Mouse (Mus musculus) neutrophil, adult 65 days (primary cell): ENCODE results near the gene Kdm4b. TPM values are rescaled to one million over a fixed set of nuclear protein-coding genes. Genes with fewer than 3 reads are reported as not detected.

Experiments used
- total RNA-seq: library from RNA; stranded (reverse); gene quantifications from 2 replicates; pipeline ENCODE4 v1.2.4, GENCODE M21; 2023

Gene Kdm4b
- 15.9 and 22.0 TPM in 2 replicates for total RNA-seq

DNA sequence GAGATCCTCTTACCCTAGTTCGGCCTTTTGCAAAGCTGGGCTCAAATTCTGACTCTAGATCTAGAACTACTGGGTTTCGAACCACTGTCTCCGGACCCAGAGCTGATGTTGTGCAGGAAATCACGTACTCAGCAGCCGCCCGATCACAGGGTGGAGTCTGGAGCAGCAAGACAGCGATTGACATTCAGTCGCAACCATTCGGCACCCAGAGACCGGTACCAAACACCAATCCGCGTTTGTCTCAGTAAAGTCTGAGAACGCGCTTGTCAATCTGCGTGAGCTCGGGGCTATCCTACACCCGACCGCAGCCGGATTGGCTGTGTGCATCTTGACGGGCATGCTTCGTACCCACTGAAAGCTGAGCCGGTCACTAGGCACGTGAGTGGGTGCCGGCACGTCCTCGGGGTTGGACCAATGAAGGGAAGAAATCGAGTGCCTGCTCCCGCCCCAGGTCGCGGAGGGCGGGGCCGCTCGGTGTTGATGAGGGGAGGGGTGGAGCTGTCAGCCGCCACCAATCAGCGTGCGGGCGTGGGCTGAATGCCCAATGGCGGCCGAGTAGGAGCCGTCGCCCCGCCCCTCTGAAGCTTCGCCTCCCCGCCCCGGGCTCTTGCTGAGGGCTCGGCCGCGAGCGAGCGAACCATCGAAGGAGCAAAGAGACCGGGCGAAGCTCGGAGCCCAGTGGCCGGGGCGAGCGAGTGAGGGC is at the start of gene Kdm4b:
Kdm4b (plus strand) TSS at position 613 of the 703 bp plus-strand sequence.

DNA sequence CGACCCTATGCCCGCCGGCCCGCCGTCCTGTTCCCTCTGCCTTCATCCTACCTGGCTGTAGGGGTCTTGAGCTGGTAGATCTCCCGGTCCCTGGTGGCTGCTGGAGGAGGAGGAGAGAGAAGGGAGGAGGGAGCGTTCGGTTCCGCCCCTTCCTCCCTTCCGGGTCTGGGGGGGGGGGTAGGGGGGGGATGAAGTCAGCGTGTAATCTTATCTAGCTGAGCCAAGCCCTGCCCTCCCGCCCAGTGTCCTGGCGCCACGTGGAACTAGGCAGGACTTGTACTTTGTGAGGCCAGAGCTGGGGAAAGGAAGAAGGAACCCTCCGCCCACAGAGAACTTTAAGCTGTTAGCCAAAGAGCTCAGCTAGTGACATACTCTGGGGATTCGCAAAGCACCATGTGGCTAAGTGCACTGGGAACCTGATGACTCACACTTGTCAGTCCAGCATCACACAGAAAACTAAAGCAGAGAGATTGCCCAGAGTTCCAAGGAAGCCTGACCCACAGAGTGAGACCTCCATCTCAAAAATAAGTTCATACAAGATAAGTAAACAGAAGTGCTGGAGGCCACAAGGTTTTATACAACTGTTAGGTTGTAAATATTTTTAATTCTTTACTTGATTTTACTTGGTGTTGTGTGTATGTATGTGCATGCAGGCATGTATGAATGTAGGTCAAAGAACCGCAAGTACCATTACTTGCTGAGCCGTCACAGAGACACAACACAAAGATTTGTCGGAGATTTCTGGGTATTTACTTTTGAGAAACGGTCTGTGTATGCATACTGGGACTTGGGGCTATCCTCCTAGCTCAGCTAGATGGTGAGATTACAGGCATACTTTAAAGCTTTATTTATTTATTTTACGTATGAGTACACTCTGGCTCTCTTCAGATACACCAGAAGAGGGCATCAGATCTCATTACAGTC is 49.0 kb upstream of the Kdm4b start, which contains the start of gene Ticam1:
Ticam1 (minus strand) TSS at position 144 of the 924 bp plus-strand sequence.

DNA sequence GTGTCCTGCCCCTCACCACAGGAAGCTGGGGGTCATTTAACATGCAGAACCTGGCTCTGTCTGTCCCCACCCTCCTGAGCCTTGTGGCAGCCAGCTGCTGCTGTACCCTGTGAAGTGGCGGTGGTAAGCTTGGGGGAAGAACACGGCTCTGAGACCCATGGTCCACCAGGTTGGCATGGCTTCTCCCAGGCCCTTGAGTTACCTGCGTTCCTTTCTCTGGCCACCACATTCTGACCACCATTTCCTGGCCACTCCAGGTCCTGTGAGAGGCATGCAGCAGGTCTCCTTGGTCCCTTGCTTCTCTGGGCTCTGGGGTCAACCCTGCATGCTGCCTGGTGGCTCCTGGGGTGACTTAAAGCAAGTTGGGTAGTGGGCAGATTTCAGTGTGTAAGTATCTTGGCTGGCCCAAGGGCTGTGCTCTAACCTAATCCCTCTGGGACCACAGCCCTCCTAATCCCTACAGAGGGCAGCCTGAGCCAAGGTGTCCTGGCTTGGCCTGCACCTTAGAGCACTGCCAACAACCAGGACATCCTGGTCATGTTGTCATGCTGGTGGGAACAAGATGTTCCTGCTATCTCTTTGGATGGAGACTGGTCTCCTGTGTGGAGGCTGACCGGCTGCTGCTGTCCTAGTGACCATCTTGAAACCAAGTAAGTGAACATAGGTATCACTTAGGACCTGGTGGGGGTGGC is 33.2 kb upstream of the Kdm4b start, which contains the start of gene Plin3:
Plin3 (minus strand) TSS at position 343 of the 692 bp plus-strand sequence.

DNA sequence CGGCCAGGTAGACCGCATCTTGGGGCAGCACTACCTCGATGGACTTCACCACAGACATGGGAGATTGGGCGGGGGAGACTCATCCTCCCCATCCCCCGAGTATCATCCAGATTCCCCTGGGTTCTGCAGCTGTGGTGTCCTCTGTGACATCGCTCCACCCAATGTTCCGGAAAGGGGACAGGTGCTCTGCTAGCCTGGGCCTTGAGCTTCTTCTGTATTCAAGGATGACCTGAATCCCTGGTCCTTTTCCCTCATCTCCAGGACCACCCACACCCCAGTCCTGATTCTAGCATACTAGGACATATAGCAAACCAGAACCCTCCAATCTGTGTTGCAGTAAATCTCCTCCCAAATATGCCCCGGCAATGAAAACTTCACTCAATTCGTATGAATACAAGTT is 25.7 kb upstream of the Kdm4b start, which contains the start of gene Arrdc5:
Arrdc5 (minus strand) TSS at position 101 of the 400 bp plus-strand sequence.

DNA sequence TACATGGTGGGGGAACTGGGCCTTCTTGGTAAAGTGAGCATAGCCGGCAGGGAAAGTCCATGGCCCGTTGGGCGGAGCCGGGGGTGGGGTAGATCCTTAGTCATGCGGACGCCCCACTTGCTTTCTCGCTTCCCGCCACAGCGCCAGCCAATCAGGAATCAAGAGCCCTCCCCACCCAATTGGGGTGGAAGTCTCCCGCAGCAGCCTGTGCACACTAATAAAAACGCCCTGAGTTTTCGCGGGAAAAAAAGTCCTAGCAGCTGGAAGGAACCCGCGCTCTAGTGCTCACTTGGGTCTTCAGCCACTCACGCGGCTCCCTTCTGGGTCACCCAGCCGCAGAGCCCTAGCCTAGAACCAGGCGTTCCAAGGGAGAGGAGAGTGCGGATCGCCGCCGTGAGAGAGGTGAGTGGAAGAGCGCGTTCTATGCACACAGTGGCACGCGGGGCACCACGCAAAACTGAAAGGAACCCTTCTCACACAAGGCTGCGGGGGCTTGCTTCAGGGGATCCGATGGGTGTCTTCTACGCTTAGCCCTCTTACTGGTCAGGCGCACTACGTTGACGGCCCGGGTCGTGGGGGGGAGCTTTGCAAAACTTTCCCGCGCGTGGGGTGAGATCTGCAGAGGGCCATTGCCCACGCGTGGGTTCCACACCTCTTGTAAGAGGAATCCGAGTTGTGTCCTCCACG is 22.6 kb upstream of the Kdm4b start, which contains the start of gene Uhrf1:
Uhrf1 (plus strand) TSS at position 162 of the 687 bp plus-strand sequence.

Other genes with a start within 250 kb of the Kdm4b start
- 39.1 and 57.9 TPM in 2 replicates for gene Hdgfl2, start 246.4 kb upstream of the Kdm4b start, total RNA-seq
- gene Plin4, start 216.3 kb upstream of the Kdm4b start, total RNA-seq = 0.27 and 0.44 TPM in 2 replicates
- 0.60 and 0.84 TPM in 2 replicates for gene Plin5, start 208.5 kb upstream of the Kdm4b start, total RNA-seq
- 220 and 249 TPM in 2 replicates for gene Lrg1, start 204.1 kb upstream of the Kdm4b start, total RNA-seq
- 4.8 and 5.1 TPM in 2 replicates for gene Sema6b, start 185.7 kb upstream of the Kdm4b start, total RNA-seq
- gene Tnfaip8l1, start 163.6 kb upstream of the Kdm4b start, total RNA-seq = 0.76 and 1.0 TPM in 2 replicates
- gene Mydgf, start 142.1 kb upstream of the Kdm4b start, total RNA-seq = 27.1 and 28.7 TPM in 2 replicates
- 27.9 and 33.7 TPM in 2 replicates for gene Dpp9, start 107.2 kb upstream of the Kdm4b start, total RNA-seq
- gene Fem1a, start 69.3 kb upstream of the Kdm4b start, total RNA-seq = 9.7 and 13.8 TPM in 2 replicates
- gene Ticam1, start 49.3 kb upstream of the Kdm4b start, total RNA-seq = 11.1 and 13.8 TPM in 2 replicates
- gene Plin3, start 33.2 kb upstream of the Kdm4b start, total RNA-seq = 38.7 and 42.7 TPM in 2 replicates
- gene Arrdc5, start 25.8 kb upstream of the Kdm4b start, total RNA-seq = not detected in 2 replicates
- 92.2 and 99.1 TPM in 2 replicates for gene Uhrf1, start 22.7 kb upstream of the Kdm4b start, total RNA-seq
- gene Ptprs, start 150.4 kb downstream of the Kdm4b start, total RNA-seq = 14.9 and 20.6 TPM in 2 replicates
- not detected in 2 replicates for gene Znrf4, start 186.4 kb downstream of the Kdm4b start, total RNA-seq
- 6.4 and 8.6 TPM in 2 replicates for gene Gm20219, start 228.3 kb downstream of the Kdm4b start, total RNA-seq